Mouse (Mus musculus): ENCODE measurements around the gene Nelfb. TPM values are rescaled to one million over a fixed set of nuclear protein-coding genes. Genes with fewer than 3 reads are reported as not detected.
"Not testable (repeated sequence)": the region's sequence is repeated elsewhere in the genome, so short reads cannot be mapped to it uniquely, and the experiment has no call there.

The Nelfb gene
- 10 to 100 TPM; 55.4 to 58.5 TPM for total RNA-seq (2021)

DNA sequence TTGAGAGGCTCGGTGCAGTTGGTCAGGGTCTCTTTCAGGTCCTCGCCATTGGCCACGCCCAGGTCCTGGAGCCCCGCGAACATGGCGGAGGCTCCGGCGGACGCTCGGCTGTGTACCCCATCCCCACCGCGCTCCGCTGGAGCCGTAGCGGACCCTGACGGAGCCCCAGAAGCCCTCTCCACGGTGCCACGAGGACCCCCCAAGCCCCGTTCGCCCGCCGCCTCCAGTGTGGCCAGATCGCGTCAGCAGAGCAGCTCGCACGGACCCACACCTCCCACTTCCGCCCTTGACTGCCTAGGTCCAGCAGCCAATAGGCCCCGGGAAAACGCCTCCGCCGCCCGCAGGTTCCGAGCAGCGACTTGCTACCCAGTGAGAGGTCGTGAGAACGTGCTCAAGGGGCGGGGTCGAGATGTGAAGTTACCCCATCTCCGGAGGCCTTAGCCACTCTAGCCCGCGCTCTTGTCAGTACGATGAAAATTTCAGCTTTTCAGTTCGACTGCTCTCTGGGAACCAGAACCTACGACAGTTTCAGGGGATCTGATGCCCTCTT, at the start of gene Nelfb:
TSS of gene Nelfb (minus strand) at position 369 of the 550 bp plus-strand sequence.
- intact Hi-C loops (cut with DNase I), result no loop called here
- DNase-seq (ENCODE audit: low spot score in 2 of 2), result peak; percentile 85 to 87

DNA sequence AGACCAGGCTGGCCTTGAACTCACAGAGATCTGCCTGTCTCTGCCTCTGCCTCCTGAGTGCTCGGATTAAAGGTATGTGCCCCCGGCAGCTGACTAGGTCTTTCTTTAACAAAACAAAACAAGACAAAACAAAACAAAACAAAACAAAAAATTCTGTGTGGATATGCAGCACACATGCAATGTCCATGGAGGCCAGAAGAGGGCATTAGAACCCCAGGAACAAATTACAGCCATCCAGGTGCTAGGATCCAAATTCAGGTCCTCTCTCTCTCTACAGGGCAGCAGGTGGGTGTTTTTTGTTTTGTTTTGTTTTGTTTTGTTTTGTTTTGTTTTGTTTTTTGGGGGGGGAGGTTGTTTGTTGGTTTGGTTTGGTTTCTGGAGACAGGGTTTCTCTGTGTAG, 47.6 kb upstream of the Nelfb start:
- intact Hi-C loops (cut with DNase I), result no loop called here
- DNase-seq (ENCODE audit: low spot score in 2 of 2), result no peak

DNA sequence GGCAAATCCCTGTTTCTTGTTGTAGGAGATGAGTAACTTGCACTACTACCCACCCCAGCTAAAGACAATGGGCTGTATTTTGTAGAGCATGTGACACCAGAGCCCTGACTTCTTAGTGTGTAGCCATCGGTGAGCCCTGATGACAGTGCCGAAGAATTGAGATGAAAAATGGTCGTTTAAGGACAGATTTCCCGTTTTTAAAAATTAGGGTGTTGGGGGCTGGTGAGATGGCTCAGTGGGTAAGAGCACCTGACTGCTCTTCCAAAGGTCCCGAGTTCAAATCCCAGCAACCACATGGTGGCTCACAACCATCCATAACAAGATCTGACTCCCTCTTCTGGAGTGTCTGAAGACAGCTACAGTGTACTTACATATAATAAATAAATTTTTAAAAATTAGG, 46.0 kb upstream of the Nelfb start:
- intact Hi-C loops (cut with DNase I); DNase-seq (ENCODE audit: low spot score in 2 of 2): not testable (repeated sequence)

DNA sequence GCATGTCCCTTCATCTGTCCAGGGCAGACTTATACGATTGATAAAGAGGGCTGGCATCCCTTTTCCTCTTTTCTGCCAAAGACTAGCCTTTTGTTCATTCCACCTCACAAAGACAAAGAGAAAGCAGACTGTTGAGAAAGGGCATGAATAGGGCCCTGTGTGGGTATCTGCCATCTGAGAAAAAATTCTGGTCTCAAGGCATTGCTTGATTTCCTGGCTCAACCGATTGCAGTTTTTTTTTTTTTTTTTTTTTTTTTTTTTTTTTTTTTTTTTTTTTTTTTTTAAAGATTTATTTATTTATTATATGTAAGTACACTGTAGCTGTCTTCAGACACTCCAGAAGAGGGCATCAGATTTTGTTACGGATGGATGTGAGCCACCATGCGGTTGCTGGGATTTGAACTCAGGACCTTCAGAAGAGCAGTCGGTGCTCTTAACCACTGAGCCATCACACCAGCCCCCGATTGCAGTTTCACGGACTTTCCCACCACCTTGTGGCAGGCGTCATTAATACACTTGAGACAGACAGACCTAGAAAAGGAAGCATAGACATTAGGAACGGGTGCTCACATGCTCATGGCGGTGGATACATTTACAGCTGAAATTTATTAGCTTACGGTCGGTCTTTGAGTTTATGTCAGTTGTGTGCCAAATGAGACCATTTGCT, 45.3 kb upstream of the Nelfb start:
- intact Hi-C loops (cut with DNase I); DNase-seq (ENCODE audit: low spot score in 2 of 2): not testable (repeated sequence)

DNA sequence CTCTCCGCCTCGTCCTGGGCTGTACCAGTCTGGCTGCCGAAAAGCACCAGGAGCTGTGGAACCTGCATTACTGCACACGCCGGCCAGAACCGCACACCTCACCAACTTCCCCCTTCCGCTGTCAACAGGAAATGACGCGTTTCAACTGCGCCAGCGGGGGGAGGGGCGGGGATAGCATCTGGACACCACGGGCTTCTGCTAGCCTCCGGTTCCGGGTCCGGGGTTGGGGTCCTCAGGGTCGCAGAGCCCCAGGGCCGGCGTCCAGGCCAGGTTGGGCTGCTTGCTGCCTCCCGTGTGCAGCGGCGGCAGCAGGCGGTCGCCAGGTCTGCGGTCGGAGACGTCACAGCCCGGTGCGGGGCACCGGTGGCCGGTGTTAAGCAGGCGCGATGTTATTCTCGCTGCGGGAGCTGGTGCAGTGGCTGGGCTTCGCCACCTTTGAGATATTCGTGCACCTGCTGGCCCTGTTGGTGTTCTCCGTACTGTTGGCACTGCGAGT, 44.0 kb upstream of the Nelfb start, which contains the start of gene Tmem203:
TSS of gene Tmem203 (plus strand) at position 156 of the 496 bp plus-strand sequence.
- peak; percentile 88 to 90 for DNase-seq (ENCODE audit: low spot score in 2 of 2)
- intact Hi-C loops (cut with DNase I), result loop anchor here (2.0 kb wide), 1 partner anchor 61 kb away; no protein-coding TSS in a partner anchor

DNA sequence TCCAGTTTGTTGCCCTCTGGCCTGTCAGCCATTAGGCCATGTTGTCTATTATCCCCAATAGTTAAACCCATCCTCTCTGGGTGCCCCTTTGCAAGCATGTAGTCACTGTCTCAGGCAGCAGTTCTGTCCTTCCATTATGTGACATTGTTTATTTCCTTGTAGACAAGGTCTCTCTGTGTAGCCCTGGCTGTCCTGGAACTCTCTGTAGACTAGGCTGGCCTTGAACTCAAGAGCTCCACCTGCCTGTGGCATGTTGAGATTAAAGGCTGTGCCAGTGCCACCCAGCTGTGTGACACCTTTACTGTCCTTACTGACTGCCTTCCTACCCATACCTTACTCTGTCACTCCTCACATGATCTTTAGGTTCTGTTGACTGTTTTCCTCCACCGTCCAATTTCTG, 41.0 kb upstream of the Nelfb start:
- no peak for DNase-seq (ENCODE audit: low spot score in 2 of 2)
- intact Hi-C loops (cut with DNase I), result no loop called here

DNA sequence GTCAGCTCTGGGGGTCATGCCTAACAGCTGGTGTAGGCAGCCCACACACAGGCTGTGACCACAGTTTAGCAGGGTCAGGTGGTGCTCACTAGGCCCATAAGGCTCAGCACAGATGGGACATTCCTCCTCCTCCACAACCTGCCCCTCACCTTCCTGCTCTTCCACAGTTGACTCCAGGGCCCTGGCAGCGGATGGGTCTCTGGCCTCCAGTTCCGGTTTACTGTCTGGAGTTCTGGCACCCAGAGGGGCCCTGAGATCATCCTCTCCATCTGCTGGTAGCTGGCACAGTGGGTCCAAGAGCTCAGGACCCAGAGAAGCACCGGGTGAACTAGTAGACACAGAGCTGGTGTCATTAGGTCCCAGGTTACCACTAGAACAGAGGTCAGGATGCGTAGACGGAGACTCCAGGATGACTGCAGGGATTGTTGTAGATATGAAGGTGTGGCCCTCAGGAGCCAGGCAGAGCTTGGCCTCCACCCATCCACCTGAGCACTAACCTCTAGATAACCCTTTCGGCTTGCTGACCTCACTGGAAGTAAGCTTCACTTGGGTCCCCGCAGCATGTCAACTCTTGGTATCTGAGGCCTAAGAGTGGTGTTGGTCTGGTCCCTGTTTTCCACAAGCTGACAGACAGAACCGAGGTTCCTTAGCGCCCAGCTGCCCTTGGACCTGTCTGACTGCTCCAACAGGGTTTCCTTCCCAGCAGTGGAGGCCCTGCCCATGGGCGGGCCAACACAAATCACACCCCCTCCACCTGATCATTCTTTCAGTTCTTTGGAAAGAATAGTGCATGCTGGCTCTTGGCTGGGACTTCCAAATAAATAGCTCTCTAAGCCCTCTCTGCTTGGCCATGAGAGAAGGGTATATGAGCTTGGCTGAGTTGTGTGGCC, 35.1 kb upstream of the Nelfb start, which contains the start of gene AL732309.1:
TSS of gene AL732309.1 (minus strand) at position 681 of the 890 bp plus-strand sequence.
- intact Hi-C loops (cut with DNase I), result no loop called here
- DNase-seq (ENCODE audit: low spot score in 2 of 2), result no peak

DNA sequence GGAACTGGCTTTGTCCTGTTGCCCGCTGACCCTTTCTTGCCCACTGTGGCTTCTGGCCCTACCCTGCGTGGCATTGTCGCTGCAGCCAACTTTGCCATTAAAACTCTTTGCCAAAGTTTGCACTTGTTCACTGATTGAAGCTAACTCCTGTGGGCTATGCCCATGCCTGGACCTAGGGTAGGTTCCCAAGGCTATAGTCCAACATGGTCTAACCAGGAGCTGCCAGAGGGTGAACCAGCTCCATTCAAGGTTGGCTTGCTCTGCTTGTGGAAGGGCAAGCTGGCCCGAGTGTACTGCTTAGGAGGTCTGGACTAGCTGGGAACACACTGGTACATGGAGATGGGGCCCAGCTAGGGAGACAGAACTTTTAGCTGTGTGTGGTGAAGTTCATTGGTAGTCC, 32.9 kb upstream of the Nelfb start:
- intact Hi-C loops (cut with DNase I), result no loop called here

DNA sequence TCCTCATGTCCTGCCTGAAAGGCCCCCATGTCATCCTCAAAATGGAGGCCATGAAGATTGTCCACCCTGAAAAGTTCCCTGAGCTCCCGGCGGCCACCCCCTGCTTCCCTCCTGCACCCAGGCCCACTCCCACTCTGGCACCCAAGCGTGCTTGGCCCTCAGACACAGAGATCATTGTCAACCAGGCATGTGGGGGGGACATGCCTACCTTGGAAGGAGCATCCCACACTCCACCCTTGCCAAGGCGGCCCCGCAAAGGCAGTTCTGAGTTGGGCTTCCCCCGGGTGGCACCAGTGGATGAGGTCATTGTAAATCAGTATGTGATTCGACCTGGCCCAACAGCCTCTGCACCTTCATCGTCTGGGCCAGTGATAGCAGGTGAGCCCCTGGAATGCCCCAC, 32.1 kb upstream of the Nelfb start:
- intact Hi-C loops (cut with DNase I), result no loop called here
- no peak for DNase-seq (ENCODE audit: low spot score in 2 of 2)

More for the DNA sequence above, 32.9 kb upstream of the Nelfb start:
- DNase-seq (ENCODE audit: low spot score in 2 of 2), result no peak

DNA sequence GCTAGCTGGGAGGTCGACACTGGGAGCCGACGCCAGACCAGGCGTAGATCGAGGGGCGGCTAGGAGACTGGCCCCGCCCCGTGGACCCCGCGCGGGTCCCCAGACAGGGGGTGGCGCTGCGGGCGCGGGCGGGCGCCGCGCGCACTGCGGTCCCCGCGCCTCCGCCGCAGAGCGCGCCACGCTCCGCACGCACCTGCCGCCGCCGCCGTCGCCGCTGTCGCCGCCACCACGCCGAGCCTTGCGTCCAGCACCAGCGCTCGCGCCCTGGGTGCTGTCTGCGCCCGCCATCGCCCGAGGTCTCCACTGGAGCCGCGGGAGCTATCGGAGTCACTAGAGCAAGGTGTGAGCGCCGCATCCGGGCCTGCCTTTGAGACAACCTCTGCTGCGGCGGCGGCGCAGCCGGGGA, 30.8 kb upstream of the Nelfb start, which contains the start of the genes Rnf208 and Cysrt1:
TSS of gene Rnf208 (plus strand) at position 155 of the 406 bp plus-strand sequence.
TSS of gene Cysrt1 (minus strand) at position 352 of the 406 bp plus-strand sequence.
- intact Hi-C loops (cut with DNase I), result no loop called here

DNA sequence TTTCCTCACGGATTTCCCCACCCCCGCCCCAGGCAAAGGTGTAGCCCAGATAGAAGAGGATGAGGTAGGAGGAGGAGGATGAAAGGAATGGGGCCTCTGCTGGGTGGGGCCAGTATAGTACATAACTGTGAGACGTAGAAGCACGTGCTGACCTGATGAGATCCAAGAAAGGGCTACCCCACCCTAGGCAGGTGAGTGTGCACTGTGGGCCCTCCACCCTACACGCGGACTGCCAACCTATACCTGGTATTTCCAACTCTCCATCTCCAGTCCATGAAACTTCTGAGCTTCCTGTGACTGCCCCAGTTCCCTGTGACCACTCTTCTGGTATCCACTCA, 30.1 kb upstream of the Nelfb start:
- DNase-seq (ENCODE audit: low spot score in 2 of 2), result no peak
- intact Hi-C loops (cut with DNase I), result no loop called here

More for the DNA sequence above, 30.8 kb upstream of the Nelfb start, which contains the start of the genes Rnf208 and Cysrt1:
- peak; percentile 60 to 72 for DNase-seq (ENCODE audit: low spot score in 2 of 2)

DNA sequence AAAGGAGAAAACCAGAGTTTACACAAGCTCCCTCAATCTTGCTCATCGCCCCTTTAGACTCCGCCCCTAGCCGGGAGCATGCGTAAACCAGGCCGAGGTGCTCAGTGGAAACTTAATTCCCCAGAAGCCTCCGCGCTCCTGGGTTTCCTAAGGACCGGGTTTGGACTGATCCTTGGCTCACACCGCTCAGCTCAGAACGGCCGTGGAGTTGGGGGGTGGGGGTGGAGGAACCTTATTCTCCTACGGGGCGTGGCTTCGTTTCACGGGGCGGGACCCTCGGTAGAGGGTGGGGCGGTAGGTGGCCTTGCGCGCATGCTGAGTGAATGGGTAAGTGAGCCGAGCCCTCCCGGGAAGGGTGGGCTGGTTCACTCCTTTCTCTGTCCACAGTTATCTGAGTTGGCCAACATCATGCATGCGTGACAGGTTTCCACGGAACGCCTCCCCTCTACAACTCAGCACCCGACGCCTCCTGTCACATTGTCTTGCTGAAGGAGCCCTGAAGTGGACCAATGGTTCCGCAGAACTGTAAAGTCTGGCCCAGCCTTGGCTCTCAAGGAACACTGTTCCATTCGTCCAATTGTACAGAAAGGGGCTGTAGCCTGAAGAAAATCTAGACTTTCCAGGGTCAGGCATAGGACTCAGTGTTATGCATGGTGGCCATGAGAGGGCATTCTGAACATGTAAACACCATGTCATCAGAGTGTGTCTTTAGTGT, 29.6 kb upstream of the Nelfb start:
- intact Hi-C loops (cut with DNase I), result no loop called here
- peak; percentile 71 to 72 for DNase-seq (ENCODE audit: low spot score in 2 of 2)

DNA sequence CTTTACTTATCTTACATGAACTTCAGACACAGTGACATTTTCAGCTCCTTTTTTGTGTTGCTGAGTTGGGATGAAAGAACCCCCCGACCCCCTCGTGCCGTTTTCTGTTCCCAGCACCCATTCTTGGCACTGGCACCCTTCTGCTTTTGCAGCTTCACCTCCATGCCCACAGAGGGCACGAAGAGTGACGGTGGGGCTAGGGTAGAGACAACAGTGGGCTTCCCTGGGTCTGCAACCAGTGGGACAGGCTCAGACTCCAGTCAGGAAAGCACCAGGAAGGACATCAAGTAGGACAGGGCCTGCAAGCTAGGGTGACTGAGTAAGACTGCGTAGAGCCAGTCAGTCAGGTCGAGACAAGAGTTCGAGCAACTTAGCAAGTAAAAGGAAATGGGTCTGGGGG, 29.0 kb upstream of the Nelfb start:
- intact Hi-C loops (cut with DNase I), result no loop called here
- DNase-seq (ENCODE audit: low spot score in 2 of 2), result no peak

DNA sequence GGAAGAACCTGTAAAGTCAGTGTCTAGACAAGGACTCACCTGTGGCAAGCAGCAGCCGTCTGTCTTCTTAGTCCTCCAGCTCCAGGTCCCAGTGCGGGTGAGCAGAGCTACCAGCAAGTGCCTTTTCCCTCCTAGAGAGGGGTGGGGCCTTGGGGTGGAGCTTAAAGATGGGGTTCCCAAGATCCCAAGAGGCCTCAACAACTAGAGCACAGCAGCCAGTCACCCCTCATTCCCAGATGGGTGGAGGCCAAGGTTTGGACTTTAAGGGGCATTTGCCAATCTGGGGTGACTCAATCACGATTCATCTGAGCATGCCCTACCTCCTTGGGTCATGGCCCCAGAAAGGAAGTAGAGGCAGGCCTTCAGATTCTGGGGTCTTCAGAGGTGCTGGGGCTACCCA, 28.5 kb upstream of the Nelfb start:
- no peak for DNase-seq (ENCODE audit: low spot score in 2 of 2)
- intact Hi-C loops (cut with DNase I), result no loop called here

DNA sequence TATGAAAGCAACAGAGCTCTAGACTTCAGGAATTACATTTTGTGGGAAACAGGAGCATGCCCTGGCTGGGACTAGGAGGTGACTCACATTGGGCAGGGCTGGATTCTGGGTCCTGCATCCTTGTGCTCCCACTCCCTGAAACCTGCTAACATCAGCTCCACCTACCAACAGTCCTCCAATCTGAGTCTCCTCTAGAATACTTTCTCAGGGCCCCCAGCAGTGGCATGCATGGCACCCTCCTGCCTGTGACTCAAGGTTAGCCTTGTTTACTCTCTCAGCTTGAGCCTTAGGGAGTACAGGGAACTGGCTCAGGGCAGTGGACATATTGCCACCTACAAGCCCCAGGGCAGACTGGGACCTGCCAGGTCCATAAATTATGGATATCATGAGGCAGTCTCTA, 26.8 kb upstream of the Nelfb start:
- DNase-seq (ENCODE audit: low spot score in 2 of 2), result no peak
- intact Hi-C loops (cut with DNase I), result no loop called here

DNA sequence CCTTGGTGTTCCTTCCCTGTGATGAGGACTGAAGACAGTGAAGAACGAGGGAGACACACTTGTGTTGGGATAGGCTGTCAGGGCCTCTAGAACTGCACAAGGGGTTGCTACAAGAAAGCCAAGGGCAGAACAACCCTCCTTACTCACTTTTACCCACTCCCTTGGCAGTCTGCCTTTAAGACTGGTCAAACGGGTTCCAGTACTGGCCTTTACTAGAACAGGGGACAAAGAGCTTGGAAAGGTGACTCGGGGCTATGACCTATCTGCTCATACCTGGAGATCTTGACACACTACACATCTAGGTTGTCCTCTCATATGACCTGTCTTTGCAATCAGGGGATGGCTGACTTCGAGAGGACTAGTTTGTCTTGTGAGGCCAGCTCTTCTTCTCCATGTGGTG, 26.2 kb upstream of the Nelfb start:
- intact Hi-C loops (cut with DNase I), result no loop called here
- no peak for DNase-seq (ENCODE audit: low spot score in 2 of 2)

DNA sequence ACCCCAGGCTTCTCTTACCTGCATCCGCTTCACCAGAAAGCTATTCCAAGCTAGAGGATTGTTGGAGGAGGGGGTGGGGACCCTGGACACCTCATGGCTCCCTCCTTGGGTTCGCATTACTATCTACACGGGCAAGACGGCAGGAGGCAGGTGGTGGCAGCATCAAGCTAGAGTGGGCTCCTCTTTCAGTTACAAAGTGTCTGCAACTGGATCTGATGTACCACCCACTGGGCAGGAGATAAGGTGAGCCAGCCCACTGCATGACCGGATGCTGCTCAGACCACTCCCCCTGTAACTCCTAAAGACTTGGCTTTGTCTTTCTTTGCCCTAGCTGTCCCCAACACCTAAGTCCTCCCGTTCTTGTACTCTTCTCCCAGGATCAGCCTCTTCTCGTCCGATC, 25.3 kb upstream of the Nelfb start, which contains the start of gene Rnf224:
TSS of gene Rnf224 (minus strand) at position 174 of the 400 bp plus-strand sequence.
- intact Hi-C loops (cut with DNase I), result no loop called here
- DNase-seq (ENCODE audit: low spot score in 2 of 2), result no peak

DNA sequence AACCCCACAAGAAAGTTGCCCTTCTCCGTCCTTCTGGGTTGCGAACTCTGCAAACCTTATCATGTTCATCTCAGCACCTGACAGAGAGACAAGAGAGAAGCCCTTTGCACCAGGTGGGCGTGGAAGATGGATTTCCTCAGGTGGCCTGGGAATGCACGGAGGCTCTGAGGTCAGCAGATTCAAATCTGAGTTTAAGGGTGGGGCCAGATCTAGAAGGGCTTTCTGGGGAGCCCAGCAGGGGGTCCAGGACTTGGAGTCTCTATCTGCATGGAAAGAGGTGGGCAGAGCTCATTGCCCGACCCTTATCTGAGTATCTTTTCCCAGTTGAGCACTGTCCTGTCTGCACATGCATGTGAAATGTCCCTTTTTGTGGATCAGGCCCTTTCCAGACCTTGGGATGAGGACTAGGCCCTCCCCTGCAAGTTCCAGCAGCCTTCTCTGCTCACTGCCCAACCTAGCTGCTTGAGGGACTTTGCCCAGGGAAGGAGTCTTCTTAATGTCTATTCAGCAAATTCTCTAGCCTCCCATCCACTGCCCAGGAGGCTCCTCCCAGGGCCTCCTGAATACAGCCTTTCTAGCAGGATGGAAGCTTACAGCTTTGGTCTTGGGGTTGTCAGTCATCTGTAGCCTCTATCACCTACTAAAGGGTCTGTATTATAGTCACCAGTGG, 23.4 kb upstream of the Nelfb start:
- intact Hi-C loops (cut with DNase I), result no loop called here
- DNase-seq (ENCODE audit: low spot score in 2 of 2), result no peak

DNA sequence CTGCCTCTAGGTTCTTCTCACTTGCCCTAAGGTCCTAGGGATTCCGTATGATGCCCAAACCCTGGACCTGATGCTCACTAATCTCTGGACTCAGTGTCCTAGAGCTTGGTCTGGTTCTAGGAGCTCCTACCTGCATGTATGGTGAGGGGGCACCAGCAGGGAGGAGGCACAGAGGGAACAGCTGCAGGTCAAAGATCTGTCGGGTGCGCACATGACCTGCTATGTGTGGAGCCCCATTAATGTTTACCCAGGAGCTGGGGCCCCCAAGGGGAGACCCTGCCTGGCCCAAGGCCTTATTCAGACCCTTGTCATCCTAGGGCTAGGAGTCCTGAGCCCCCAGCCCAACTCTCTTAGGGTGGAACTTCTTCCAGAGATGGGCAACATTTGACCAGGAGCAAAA, 22.8 kb upstream of the Nelfb start, which contains the start of gene Slc34a3:
TSS of gene Slc34a3 (minus strand) at position 315 of the 400 bp plus-strand sequence.
- intact Hi-C loops (cut with DNase I), result no loop called here
- DNase-seq (ENCODE audit: low spot score in 2 of 2), result no peak

Data from left cerebral cortex, postnatal 36 days (tissue).